Mouse (Mus musculus): ENCODE measurements around the gene Tacc3.

DNA sequence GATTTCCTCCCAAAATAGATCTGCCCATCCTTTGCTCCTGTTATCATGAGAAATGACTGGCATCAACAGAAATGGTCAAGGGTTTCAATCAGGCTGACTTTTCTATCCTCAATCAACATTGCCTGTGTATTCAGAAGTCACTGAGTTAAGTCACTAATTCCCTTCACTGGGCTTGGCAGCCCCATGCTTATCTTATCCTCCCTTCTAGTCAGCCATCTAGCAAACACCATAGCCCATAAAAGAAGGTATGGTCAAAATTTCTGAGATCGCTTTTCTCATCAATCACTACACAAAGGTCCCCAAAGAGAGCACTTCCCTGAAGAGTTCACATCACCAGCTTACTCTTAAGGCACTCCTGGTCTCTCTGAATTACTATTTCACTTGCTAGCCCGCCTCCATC is 6.9 kb upstream of the Tacc3 start:
- no peak for TF ChIP-seq POLR2A (IDR thresholded peaks at IDR 0.05; ENCODE audit: borderline replicate concordance, control insufficient read depth, low read depth, low read length)
- TF ChIP-seq CTCF (IDR thresholded peaks at IDR 0.05; ENCODE audit: control insufficient read depth, insufficient read depth, low read length) = no peak
